Mouse (Mus musculus): Measurements from ENCODE around the gene Cdkl1. TPM values are rescaled to one million over a fixed set of nuclear protein-coding genes. Genes with fewer than 3 reads are reported as not detected.

Cdkl1 gene
- 18.4 and 19.4 TPM in 2 replicates for polyA plus RNA-seq (2021; fragmentation: Nextera tagmentation)
- long read RNA-seq, experiment 1, partial matches to known transcripts: 3 of 12 reads
- long read RNA-seq, experiment 1, other reads (novel, unspliced or antisense): 9 of 12 reads
- long read RNA-seq, experiment 2, partial matches to known transcripts: 12 of 31 reads
- long read RNA-seq, experiment 2, other reads (novel, unspliced or antisense): 17 of 31 reads

DNA sequence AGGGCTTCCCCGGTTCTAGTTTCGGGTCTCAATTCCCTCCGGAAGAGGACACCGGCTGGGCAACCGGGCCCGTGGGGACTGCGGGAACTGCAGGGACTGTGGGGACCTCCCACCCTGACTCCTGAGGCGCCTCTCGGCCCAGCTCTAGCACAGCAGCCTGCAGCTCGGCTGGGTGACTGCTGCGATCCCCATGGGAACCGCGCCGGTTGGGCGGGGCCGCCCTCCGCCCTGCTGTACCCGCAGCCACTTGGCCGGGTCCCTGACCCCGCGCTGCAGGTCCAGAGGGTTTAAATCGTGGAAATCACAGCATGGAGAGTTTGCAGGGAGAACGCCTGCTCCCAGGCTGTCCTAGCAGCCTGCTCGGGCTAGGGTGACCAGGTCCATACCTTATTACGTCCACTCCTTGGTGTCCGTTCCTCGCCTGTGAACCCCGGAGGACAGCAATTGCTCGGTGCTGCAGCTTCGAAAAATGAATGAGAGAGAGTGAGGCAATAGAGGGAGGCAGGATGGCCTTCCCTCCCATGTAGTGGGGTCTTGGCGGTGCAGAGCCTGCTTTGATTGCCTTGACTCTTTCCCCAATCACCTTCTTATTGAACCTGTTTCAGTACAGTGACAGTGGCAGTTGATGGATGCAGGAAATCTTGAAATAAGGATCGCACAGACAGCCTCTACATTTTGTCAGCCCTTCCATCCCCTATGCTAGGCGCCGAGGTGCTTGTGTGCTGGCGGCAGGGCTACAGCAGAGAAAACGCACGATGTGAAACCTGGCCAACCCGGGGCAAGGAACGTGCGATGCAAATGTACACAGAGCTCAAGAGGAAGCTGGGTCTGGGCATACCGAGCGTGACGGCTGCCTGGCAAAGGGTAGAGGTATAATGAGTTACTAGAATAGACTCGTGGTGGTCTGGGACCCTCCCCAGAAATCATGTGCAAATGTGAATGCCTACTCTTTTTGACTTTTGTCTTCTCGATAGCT, at the start of gene Cdkl1:
TSS of gene Cdkl1 (minus strand) at position 738 of the 976 bp plus-strand sequence.

GRCm38 (mm10) chr12:69724711-69725460, 66.2 kb downstream of the Cdkl1 start, which contains the start of the genes L2hgdh and Atp5s:
L2hgdh (minus strand) TSS chr12:69724873.
Atp5s (plus strand) TSS chr12:69724950.

Small RNAs within 50 kb of the gene (microRNA-seq; reads per million reads assigned to microRNA genes)
- gene Mir681: not detected

Other genes with a start within 250 kb of the Cdkl1 start
- gene Vcpkmt, start 208.2 kb downstream of the Cdkl1 start, polyA plus RNA-seq (2021; fragmentation: Nextera tagmentation): 17.4 and 17.7 TPM in 2 replicates
- gene Sos2, start 109.4 kb downstream of the Cdkl1 start, polyA plus RNA-seq (2021; fragmentation: Nextera tagmentation): 3.2 and 3.7 TPM in 2 replicates
- gene L2hgdh, start 66.4 kb downstream of the Cdkl1 start, polyA plus RNA-seq (2021; fragmentation: Nextera tagmentation): 4.8 and 5.9 TPM in 2 replicates
- gene Atp5s, start 66.3 kb downstream of the Cdkl1 start, polyA plus RNA-seq (2021; fragmentation: Nextera tagmentation): 26.5 and 37.9 TPM in 2 replicates
- gene Atl1, start 101.3 kb upstream of the Cdkl1 start, polyA plus RNA-seq (2021; fragmentation: Nextera tagmentation): 84.9 and 92.3 TPM in 2 replicates
- gene Map4k5, start 101.9 kb upstream of the Cdkl1 start, polyA plus RNA-seq (2021; fragmentation: Nextera tagmentation): 11.7 and 12.1 TPM in 2 replicates
- gene Sav1, start 195.7 kb upstream of the Cdkl1 start, polyA plus RNA-seq (2021; fragmentation: Nextera tagmentation): 0.13 and 0.16 TPM in 2 replicates

All from layer of hippocampus, adult 6 months (tissue).